Mouse (Mus musculus): Measurements from ENCODE around the gene Elavl4.

Gene Elavl4

DNA sequence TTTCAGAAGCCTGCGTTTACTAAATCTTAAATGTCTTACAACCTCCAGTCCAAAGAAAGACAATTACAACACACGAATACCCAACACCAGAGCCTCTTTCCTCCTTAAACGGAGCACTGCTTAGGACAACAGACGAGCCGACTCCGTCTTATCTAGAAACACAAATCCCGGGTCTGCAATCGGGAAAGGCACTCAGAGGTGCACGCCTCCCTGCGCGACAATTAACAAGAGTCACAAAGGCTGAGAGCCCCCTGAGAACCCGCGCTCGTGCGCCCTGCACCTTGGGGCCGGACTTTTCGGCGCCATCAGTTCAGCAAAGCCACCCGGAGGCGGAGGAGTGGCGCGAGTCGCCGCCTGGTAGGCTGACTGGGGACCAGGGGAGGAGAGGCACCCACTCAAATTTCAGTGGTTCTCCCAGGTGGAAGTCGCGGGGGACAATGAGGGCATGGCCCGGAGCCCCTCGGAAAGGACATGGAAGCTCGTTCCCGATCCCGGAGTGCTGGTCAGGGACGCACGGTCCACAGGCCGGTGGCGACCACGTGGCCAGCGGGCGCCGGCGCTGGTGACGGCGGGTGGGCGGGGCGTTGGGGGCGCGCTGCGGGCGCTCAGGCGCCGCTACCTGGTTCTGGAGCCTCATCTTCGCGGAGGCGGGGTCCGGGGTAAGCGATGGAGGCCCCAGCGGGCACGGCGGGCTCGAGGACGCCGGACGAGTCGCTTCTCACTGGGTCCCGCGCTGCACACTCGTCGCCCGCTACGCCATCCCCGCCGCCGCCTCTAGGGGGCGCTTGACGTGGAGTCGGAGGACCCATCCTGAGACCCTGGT, at the start of gene Elavl4:
TSS of gene Elavl4 (minus strand) at position 732 of the 823 bp plus-strand sequence.
- peak; percentile 89 to 92 for DNase-seq

DNA sequence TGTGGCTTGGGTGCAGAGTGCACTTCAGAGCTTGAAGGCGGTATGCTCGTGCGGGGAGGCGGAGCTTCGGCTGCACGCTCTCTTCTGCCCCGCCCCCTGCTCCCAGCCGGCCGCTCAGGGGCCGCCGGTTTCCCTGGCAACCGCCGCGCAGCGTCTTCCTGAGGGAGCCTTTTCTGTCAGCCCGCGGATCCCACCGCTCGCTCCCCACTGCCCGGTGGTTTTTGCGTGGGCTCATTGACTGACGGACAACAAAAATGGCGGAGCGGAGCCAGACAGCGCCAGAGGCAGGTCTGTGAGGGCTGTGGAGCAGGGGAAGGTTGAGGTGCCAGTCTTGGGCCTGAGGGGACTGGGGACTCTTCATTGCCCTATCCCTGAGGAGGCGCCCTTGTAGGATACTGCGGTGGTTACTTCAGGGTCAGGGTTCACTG, 45.9 kb upstream of the Elavl4 start, which contains the start of gene Agbl4:
TSS of gene Agbl4 (plus strand) at position 44 of the 428 bp plus-strand sequence.
- peak; percentile 75 to 80 for DNase-seq

DNA sequence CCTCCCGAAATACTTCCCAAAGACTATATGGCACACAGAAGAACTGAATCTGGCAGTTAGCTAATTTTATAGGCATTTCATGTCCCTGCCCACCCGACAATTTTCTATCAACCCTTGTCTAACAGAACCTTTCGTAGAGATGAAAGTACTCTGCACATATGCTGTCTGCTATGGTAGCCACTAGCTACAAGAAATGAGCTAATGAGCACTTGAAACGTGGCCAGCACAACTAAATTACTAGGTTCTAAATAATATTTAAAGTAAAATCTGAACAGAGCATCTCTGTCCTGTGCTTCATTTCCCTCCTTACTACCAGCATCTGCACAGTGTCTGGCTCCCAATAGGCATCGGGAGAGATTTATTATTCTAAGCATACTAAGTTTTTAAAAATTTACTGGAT, 44.5 kb upstream of the Elavl4 start:
- no peak for DNase-seq

DNA sequence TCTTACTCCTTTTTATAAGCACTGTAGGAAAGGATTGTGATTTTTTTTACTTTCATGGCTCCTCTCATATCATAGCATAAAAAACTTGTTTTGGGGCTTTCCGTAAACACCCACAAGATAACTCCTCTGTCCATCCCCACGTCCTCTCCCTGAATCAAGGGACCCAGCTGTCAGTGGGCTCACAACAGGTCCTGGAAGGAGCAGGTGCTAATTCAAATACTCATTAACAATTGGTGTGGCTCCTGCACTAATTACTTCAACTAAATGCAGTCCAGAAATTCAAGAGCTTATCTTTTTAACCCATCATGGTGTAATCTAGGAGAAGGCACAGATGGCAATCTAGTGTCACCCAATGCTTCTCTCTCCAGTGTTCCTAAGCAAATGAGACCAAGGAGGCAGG, 8.9 kb upstream of the Elavl4 start:
- DNase-seq, result peak in 1 of 2 experiments; percentile 2

DNA sequence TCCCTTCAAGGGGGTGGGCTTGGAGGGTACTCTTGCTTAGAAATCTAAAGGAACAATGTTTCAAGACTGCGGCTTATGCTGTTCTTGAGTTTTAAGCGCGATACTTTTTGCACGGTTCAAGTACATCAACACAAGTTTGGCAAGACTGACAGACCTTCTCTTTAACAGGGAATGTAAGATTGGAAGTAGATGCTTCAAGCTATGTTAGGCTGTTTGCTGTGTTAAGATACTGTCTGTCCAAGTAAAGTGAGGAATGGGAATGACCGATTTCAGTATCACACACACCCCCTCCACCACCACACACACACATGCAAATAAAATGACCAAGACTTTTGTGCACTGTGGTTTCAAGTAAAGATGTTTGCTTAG, 276 bp upstream of the Elavl4 start:
- no peak for DNase-seq

DNA sequence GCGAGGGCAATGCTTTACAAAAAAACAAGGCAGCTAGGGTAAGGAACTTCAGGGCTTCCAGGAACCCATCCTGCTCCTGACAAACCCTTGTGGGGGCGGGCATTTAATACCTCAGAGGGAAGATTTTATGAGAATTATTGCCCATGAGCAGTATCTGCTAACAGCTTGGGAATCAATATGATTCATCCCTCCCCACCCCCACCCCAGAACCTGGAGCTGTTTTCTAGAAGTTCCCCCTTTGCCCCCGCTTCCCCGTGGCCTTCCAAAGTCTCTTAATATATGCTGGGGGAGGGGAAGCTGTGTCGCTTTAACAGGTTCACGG, 892 bp downstream of the Elavl4 start:
- DNase-seq, result no peak

DNA sequence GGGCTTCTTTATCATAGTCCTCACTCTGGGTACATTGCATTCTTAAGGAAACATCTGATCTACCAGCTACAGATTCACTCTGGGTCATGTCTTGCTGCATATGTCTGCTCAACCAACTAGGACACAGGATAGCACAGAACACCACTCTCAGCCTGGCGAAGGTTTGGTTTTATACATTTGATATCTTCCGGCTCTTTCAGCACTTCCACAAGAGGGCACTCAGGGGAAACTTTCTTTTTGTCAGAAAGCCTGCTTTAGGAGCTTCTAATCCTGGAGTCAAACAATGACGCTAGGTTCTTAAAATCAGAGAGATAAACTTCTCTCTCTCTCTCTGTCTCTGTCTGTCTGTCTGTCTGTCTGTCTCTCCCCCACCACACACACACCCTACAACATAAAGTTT, 27.8 kb downstream of the Elavl4 start:
- peak in 1 of 2 experiments; percentile 3 for DNase-seq

DNA sequence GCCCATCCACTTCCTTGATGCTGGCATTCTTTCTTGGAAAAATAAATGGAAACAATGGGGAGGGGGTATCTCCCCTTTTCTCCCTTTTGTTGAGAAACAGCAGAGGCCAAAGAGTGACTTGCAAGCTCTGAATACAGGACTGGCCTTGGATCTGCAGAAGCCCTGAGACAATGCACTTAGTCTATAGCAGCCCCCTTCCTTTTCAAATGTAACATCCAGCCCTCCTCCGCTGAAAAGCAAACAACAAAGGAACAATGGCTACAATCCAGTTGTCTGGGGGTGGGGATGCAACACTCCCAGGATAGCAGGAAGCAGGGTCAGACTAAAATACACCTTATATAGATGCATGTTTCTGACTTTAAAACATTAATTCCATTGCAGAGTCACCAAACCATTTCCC, 39.6 kb downstream of the Elavl4 start:
- no peak for DNase-seq

DNA sequence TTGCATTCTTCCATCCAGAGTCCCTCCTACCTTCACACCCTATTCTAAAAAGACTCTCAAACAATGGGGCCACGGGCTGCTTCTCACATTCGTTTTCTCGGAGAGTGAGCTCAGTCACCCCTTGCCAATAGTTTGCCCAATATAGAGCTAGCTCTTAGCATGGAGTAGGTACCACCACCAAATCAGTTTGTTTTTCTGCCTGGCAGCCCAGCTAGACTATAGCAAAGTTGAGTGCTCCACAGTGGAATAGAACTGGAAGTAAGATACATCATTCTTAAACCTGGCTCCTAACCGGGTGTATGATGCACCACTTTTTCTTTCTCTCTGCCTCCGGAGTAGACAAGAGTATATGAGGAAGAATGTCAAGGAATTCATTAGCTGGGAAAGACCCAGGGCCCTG, 44.7 kb downstream of the Elavl4 start:
- no peak for DNase-seq

DNA sequence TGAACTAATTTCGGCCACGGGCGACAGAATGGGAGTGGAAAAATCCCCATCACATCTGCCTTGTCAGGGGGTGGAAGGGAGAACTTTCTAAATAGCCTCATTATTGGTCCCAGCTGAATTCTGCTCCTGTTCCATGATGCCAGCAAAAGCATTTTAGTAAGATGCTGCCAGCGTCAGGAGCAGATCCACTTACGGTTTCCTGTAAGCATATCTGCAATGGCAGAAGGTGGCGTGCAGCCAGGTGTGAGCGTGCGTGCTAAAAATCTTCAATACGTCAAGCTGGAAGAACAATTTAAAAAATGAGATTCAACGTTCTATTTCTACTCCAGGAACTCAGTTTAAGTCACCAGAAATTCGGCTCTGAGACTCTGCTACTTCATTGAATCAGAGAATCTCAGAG, 45.1 kb downstream of the Elavl4 start:
- peak in 1 of 2 experiments; percentile 9 for DNase-seq

DNA sequence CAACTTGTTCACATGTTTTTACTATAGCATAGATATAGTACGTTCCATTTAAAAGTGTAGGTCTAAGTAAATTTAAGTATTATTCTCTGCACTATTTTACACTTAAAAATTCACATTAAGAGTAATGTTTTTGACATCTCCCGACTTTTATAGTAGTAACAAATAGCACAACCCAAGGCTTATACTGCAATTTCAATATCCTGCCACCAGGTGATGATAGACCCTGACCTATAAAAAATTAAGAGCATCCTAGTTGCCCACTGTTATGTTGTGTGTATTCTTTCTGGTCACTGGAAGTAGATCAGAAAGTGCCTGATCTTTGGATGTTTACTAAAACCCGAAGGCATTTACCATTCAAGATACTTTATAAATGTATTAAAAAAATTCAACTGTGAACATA, 55.9 kb downstream of the Elavl4 start:
- no peak for DNase-seq

DNA sequence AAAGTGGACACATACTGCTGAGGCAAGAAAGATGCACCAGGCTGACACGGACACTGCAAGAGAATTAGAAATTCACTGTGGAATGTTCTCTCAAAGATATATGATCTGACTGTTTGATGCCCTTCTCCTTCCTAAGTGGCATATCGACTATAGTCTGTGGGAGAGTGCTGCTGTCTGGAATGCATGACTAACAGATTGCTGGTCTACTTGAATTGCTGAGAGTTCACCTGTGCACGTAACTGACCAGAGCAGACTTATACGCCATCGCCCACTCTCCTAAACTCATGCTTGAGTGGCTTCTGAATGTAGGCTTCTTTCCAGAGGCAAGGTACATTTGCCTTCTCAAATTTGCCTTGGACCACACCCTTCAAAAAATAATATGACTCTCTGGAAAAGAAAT, 58.5 kb downstream of the Elavl4 start:
- no peak for DNase-seq

DNA sequence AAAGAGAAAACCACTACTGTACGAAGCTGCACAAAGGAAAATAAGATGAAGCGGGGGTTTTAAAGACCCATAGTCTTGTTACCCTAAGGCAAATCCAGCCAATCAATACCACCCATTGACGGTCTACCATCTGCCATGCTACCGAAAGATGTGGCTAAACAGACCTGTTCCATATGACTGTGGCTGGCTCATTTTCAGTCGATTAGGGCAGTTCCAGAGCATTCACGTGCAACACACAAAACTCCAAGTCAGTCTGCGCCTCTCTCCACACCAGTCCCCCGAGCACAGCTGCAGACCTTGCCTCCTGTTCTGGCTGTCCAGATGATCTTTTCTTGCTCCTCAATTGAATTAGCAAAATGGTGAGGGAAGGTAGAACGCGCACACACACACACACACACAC, 59.2 kb downstream of the Elavl4 start:
- peak in 1 of 2 experiments; percentile 16 for DNase-seq

DNA sequence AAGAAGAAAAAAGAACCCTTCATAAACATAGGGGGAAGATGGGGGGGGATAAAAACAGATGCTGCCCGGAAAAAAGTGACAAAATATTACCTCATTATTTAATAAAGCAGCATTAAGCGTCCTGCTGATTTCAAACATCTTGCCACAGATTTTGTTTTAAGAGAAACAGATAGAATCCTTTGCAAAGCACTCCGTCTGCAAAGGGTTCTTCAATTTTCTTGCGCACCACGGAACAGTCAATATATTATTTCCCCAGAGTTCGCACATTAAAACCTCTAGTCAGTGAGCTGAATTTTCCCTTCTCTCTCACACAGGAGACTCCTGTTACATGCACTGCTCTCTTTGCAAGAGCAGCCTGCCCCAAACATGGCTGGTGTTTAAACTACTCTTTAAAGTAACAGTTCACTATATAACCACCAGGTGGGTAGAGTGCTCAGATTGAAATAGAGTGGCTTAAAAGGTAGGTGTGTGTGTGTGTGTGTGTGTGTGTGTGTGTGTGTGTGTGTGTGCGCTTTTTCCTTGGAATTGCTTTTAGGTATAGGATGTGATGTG, 61.1 kb downstream of the Elavl4 start:
- DNase-seq, result peak; percentile 58 to 60

DNA sequence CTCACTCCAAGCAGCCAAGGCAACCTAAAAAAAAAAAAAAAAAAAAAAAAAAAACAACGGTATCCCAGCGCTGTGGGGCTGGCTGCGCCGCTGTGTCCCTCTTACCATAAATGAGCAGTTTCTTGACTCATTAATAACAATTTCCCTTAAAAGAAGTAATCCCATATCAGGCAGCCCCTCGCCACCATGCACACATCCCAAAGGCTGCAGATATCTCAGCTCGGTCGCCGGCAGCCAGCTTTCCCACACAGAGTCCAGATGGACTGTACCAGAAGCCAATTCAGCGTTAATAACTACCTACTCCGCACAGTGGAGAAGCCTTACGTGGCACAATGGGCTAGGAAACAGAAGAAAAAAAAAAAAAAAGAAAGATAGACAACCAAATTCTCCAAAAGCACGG, 61.7 kb downstream of the Elavl4 start:
- peak; percentile 80 to 86 for DNase-seq

DNA sequence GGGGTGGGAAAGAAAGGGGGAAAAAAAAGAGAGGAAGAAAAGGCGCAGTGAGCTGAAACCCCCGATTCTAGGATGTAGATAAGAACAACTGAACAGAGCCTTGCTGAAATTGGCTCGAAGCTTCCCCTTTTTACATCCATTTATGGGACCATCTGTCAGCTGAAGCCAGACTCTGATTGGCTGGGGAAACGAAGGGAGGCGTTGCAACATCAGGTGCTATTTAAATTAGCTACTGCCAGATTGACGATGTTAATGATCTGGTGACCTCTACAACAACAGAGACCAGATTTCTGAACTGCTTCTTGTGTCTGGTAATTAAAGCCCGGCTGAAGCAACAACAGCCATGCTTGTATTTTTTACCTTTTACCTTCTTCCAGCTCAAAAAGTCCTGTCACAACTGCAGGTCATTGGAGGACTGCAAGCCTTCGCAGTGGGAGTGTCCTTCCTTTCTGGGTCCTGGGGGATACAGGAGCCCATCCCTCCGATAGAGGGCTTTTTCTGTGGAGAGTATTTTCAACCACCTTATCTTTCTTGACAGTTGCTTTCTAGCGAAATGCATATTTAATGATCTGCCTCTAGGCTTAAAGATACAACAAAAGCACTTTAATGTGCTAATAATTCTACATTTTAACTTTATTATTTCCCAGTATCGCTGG, 64.2 kb downstream of the Elavl4 start:
- peak; percentile 75 to 81 for DNase-seq

DNA sequence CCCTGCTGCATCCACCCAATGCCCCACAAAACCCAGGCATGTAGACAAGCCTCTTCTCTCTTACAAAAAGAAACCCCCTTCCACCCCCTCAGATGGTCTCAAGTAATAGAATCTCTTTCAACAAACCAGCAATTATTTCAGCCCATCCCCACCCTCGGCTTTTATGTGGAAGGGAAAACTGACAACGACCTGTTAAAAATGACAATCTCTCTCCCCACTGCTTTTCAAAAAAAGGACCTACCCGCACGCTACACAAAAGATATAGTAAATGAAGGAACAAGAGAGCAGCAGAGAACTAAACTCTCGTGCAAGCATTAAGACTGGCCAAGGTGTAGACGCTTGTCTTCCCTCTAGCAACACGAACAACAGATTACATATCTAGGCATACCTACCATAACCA, 64.9 kb downstream of the Elavl4 start:
- no peak for DNase-seq

DNA sequence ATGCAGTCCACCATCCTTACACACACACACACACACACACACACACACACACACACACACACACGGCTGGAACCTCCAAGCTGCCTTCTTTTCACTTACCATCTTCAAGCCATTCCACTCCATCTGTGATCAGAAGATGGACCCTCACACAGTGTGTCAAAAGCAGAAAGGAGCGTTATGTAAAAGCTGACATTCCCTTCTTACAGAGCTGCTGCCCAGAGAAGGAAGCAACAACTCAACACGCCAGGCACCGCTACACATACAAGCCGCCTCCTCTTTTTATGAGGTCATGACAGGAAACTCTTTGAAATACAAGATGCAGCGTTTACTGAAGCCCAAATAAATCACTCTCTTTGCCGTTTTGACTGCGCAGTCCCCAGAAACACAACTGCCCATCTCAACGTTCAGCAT, 65.3 kb downstream of the Elavl4 start:
- DNase-seq, result peak; percentile 70 to 72

DNA sequence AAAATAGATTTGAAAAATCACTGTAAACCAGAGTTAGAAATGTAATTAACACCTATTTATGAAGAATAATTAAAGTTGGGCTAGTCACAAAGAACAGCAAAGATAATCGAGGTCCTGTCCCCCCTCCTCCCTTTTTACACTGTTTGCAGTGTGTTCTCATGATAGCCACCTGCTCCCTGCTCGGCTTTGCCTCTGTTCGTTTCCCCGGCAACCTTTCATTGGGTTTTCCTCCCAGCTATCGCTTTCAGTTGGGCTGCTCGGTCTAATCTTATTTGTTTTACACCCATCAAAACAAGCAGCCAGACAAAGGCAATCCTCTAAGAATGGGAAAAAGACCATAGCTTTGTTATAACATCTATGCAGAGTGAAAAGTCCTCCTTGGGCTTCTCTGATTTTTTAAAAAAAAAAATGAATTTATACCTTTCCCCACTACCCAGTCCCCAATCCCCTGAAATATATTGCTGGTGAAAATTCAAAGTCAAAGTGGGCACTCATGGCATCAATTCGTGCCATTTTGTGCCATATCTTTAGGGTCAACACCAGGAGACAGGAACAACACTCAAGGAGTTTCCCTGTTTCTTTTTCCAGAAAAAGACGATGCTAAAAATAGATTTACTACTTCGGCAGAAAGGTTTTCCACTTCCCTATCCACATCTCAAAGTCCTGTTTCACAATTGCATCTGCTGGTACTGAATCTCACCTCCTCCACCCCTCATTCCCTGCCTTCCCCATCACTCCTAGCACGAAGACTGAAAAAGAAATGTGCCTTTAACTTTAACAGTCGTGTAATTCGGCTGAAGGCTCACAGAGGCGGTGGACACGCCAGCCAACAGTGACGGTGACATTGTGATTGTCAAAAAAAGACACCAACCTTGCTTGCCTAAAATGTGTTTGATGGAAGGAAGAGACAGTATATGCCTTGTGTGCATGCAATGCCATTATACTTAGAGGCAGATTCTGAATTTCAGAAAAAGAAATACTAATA, 66.1 kb downstream of the Elavl4 start:
- DNase-seq, result peak; percentile 70 to 72

DNA sequence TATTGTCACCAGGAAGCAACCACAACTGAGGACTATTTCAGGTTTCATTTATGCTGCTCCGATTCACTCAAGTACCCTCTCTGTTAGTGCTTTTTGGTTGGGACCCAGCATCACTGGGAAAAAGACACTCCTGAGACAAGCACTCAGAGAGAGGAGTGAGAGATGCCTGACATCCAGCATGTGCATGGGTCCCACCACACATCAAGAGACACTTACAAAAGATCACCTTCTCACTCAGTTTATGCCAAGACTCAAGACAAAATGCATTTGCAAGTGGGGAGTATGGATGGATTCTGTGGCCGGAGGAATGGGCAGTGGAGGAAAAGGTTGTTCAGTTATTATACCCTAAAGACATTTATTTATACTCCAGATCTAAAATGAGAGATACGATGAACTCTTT, 67.3 kb downstream of the Elavl4 start:
- DNase-seq, result peak; percentile 38 to 53

DNA sequence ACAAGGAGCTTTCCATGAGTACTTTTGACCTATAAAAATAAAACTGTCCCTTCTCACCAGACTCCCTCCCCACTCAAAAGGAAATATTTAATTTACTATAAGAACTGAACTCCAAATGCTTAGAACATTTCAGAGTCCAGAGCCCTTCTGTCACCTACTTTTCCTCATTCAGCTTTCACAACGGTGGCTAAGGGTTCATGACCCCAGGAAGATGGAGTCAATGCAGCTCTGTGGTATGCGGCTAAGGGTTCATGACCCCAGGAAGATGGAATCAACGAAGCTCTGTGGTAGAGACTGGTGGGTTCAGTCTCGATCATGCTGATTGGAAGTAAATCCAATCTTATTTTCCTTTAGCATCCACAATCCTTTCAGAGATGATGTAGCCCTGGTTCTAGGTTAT, 81.7 kb downstream of the Elavl4 start:
- no peak for DNase-seq

DNA sequence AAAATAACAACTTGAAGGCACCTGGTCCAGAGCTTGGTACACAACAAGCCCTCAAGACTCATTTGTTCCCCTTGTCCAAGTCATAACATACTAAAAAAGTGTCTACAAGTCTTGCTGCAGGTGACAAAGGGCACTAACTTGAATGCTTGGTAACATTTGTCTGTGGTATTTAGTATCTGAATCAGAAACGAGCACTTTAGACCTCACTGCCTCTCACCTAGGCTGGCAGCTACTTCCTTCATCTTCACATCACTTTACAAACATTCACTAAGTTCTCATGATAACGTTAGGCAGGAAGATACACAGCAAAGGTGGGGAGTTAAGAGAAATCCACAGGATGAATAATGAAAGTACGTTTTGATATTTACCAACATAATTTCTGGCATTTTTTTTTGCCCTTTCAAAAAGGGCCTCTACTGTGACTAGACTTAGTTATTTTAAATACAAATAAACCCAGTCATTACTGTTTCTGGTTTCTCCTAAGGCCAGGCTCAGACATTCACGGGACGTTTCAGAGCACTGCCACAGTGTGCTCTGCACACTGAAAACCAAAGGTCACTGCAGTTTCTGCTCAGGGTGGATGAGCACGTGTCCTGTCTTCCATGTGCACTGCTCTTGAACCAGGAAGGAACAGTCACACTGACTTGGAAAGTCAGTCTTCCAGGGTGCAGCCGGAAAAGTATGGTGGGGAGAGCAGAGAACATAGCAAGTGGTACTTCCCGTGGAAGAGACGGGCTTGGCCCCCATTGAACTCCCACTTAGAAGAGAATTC, 84.7 kb downstream of the Elavl4 start:
- DNase-seq, result no peak
